Mouse (Mus musculus) bone marrow macrophage, adult 2 months (primary cell): Measurements from ENCODE around the gene Taok3. TPM values are rescaled to one million over a fixed set of nuclear protein-coding genes. Genes with fewer than 3 reads are reported as not detected.
A peak's percentile ranks its signal among the peaks of the same experiment; 100 is the strongest.

Experiments
- H3K27ac ChIP-seq: 2 replicates; pipeline ENCODE4 v1.5.1; 2012; ENCODE audit warnings: low read depth, low read length; ENCODE audit not compliant: insufficient read depth
- H3K4me1 ChIP-seq: 2 replicates; pipeline ENCODE4 v1.6.1; 2012; ENCODE audit warnings: low read length; ENCODE audit not compliant: control insufficient read depth, insufficient read depth
- H3K4me3 ChIP-seq: 2 replicates; pipeline ENCODE4 v1.5.1; 2012; ENCODE audit warnings: mild to moderate bottlenecking, low read length, moderate library complexity; ENCODE audit not compliant: insufficient read depth
- CTCF ChIP-seq: IDR thresholded peaks from 2 replicates; pipeline ENCODE4 v1.5.1; 2012; ENCODE audit warnings: low read depth, mild to moderate bottlenecking, low read length, moderate library complexity
- POLR2A ChIP-seq: IDR thresholded peaks from 2 replicates; pipeline ENCODE4 v1.6.1; 2012; ENCODE audit warnings: mild to moderate bottlenecking, low read depth, low read length, borderline replicate concordance
- polyA plus RNA-seq: library from polyadenylated mRNA; stranded (reverse); fragments of >200 nt; gene quantifications from 2 replicates; pipeline ENCODE4 v1.2.4, GENCODE M21; 2012; ENCODE audit not compliant: missing spikeins, insufficient read depth, insufficient read length

Taok3 gene
- polyA plus RNA-seq, 1 experiment: 112 TPM

GRCm38 (mm10) chr5:117194672-117195071 lies 74.7 kb downstream of the Taok3 start:
- TF ChIP-seq POLR2A: no peak
- TF ChIP-seq CTCF: no peak
- H3K4me1 ChIP-seq: no peaks in the 10 kb centered on the region

GRCm38 (mm10) chr5:117196551-117196950 lies 76.6 kb downstream of the Taok3 start:
- no peak overlapping the region for H3K27ac ChIP-seq
- no peaks in the 10 kb centered on the region for H3K4me1 ChIP-seq
- TF ChIP-seq POLR2A (no peak), CTCF (no peak)
- H3K4me3 ChIP-seq: no peak overlapping the region

More at GRCm38 (mm10) chr5:117194672-117195071, 74.7 kb downstream of the Taok3 start:
- H3K27ac ChIP-seq: no peak overlapping the region
- H3K4me3 ChIP-seq: no peak overlapping the region

GRCm38 (mm10) chr5:117198390-117198789 lies 78.5 kb downstream of the Taok3 start:
- no peak overlapping the region for H3K4me3 ChIP-seq
- H3K4me1 ChIP-seq: no peaks in the 10 kb centered on the region
- TF ChIP-seq POLR2A (no peak), CTCF (peak; percentile 65)
- H3K27ac ChIP-seq: no peak overlapping the region

GRCm38 (mm10) chr5:117207286-117207685 lies 87.4 kb downstream of the Taok3 start:
- Histone ChIP-seq H3K4me1 (0 out of 2 replicates have a peak, but pooled peaks cover 2% of the 10 kb centered on the region), H3K27ac (no peak overlapping the region), H3K4me3 (no peak overlapping the region)
- TF ChIP-seq CTCF (no peak), POLR2A (no peak)

- no peak overlapping the region for H3K4me3 ChIP-seq
- TF ChIP-seq CTCF: no peak
- TF ChIP-seq POLR2A: no peak
- H3K27ac ChIP-seq: no peak overlapping the region
- 0 out of 2 replicates have a peak, but pooled peaks cover 5% of the 10 kb centered on the region for H3K4me1 ChIP-seq
Observed at GRCm38 (mm10) chr5:117214016-117214415, 94.1 kb downstream of the Taok3 start.

GRCm38 (mm10) chr5:117231059-117231458 lies 111.1 kb downstream of the Taok3 start:
- Histone ChIP-seq H3K4me3 (no peak overlapping the region), H3K27ac (no peak overlapping the region), H3K4me1 (no peaks in the 10 kb centered on the region)
- TF ChIP-seq CTCF: no peak
- TF ChIP-seq POLR2A: no peak

- Histone ChIP-seq H3K27ac (no peak overlapping the region), H3K4me1 (no peaks in the 10 kb centered on the region), H3K4me3 (no peak overlapping the region)
- no peak for TF ChIP-seq POLR2A
- TF ChIP-seq CTCF: no peak
Observed at GRCm38 (mm10) chr5:117236540-117236939, 116.6 kb downstream of the Taok3 start.

- no peak overlapping the region for H3K4me3 ChIP-seq
- H3K4me1 ChIP-seq: no peaks in the 10 kb centered on the region
- TF ChIP-seq CTCF (no peak), POLR2A (no peak)
- no peak overlapping the region for H3K27ac ChIP-seq
Observed at GRCm38 (mm10) chr5:117239106-117239505, 119.2 kb downstream of the Taok3 start.

GRCm38 (mm10) chr5:117240321-117240731 lies 120.4 kb downstream of the Taok3 start:
- Histone ChIP-seq H3K4me1 (no peaks in the 10 kb centered on the region), H3K27ac (no peak overlapping the region), H3K4me3 (no peak overlapping the region)
- TF ChIP-seq POLR2A: no peak
- TF ChIP-seq CTCF: no peak

- H3K4me3 ChIP-seq: no peak overlapping the region
Observed at GRCm38 (mm10) chr5:117240761-117241322, 120.9 kb downstream of the Taok3 start.

GRCm38 (mm10) chr5:117241935-117242531 lies 122.1 kb downstream of the Taok3 start:
- H3K27ac ChIP-seq: no peak overlapping the region
- no peak overlapping the region for H3K4me3 ChIP-seq
- TF ChIP-seq CTCF (no peak), POLR2A (no peak)
- no peaks in the 10 kb centered on the region for H3K4me1 ChIP-seq

More at GRCm38 (mm10) chr5:117240761-117241322, 120.9 kb downstream of the Taok3 start:
- H3K4me1 ChIP-seq: no peaks in the 10 kb centered on the region
- TF ChIP-seq POLR2A (no peak), CTCF (no peak)
- H3K27ac ChIP-seq: no peak overlapping the region
